Mouse (Mus musculus): ENCODE results near the gene Ccdc134. TPM values are rescaled to one million over a fixed set of nuclear protein-coding genes. Genes with fewer than 3 reads are reported as not detected.

The Ccdc134 gene
- 8.0 and 9.2 TPM in 2 replicates for polyA plus RNA-seq (2015; fragmentation: Nextera tagmentation; extraction: Ambion mirVana)

DNA sequence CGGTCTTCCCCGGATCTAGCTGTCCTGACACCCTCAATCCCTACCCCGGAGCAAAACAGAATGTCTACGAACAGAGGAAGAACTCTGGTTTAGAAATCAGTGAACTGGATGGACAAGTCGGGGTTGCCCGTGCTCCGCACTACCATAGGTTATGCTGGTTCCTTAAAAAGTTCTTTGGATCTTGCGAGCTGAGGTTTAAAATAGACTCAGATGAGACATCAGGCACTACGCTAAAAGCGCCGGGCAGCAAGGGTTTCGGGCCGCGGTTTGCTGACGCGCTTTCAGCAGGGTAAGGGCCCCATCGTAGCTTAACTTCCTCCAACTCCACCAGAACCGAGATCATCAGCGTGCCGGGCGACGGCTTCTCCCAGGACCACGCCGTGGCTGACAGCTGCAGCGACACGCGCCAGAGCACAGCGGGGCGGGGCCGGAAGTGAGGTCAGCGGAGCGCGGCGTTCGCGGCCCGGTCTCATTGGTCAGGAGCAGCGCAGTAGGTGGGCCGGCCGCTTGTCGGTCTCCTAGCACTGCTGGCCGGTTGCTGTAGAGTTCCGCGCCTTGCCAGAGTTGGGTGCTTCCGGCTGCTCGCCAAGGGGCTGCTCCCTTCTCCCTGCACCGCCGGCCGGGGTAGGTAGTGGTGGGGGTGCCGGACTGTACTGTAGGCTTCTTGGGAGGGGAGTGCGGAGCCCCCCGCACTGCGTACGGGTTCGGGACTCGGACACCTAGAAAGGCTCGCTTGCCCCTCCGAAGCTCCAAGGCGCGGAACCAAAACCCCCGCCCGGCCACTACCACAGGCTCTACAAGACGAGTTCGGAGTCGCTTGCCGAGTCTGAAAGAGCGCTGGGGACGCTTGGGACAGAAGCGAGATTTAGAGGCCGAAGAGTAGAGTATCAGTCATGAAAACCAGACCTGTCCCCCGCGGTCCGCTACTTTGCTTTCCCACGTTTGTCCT lies at the start of gene Ccdc134:
Ccdc134 (plus strand) TSS at position 497 of the 949 bp plus-strand sequence.

DNA sequence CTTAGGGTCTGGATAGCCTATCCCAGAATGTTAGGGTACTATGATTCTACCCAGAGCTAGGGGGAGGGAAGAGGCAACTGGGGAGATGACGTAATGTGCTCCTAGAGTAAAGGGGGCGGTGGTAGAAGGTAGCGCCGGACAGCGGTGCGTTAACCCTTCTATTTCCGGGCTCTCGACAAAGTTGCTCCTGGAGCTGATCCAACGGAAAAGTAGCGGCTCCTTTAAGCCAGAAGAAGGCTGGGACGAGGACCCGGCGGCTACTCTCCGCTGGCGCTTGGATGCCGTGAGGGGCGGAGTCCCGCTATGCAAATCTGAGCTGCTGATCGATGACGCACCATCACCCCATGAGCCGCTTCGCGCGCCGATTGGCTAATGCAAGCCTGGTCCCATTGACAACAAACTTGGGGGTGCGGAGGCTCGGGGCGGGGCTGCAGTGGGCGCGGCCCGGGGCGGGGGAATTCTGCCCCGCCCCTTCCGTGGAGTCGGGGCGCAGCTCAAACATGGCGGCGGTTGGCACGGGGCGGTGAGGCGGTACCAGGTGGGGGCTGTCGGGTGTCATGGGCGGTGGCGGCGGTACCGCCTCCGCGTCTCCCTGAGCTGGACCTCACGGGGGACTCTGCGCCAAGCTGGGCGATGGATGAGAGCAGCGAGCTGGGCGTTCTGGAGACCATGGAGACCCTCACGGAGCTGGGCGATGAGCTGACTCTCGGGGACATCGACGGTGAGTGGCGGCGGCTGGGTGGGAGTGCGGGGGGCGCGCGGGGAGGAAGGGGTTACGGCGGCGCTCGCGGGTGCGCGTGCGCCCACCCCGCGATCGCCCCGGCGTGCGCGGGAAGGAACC lies 19.3 kb downstream of the Ccdc134 start, which contains the start of gene Srebf2:
Srebf2 (plus strand) TSS at position 412 of the 841 bp plus-strand sequence.

Other genes starting within 250 kb of the Ccdc134 start
- gene Polr3h, start 201.7 kb upstream of the Ccdc134 start, polyA plus RNA-seq (2015; fragmentation: Nextera tagmentation; extraction: Ambion mirVana): 78.5 and 82.9 TPM in 2 replicates
- gene Csdc2, start 191.2 kb upstream of the Ccdc134 start, polyA plus RNA-seq (2015; fragmentation: Nextera tagmentation; extraction: Ambion mirVana): 10.5 and 12.6 TPM in 2 replicates
- 36.6 and 37.0 TPM in 2 replicates for gene Pmm1, start 167.0 kb upstream of the Ccdc134 start, polyA plus RNA-seq (2015; fragmentation: Nextera tagmentation; extraction: Ambion mirVana)
- gene 1700029P11Rik, start 147.4 kb upstream of the Ccdc134 start, polyA plus RNA-seq (2015; fragmentation: Nextera tagmentation; extraction: Ambion mirVana): not detected in 2 replicates
- gene Xrcc6, start 140.1 kb upstream of the Ccdc134 start, polyA plus RNA-seq (2015; fragmentation: Nextera tagmentation; extraction: Ambion mirVana): 58.9 and 59.9 TPM in 2 replicates
- 11.4 and 13.2 TPM in 2 replicates for gene Desi1, start 94.1 kb upstream of the Ccdc134 start, polyA plus RNA-seq (2015; fragmentation: Nextera tagmentation; extraction: Ambion mirVana)
- gene Snu13, start 80.3 kb upstream of the Ccdc134 start, polyA plus RNA-seq (2015; fragmentation: Nextera tagmentation; extraction: Ambion mirVana): 200 and 205 TPM in 2 replicates
- not detected in 2 replicates for gene 4930407I10Rik, start 68.8 kb upstream of the Ccdc134 start, polyA plus RNA-seq (2015; fragmentation: Nextera tagmentation; extraction: Ambion mirVana)
- not detected in 2 replicates for gene Mei1, start 57.9 kb upstream of the Ccdc134 start, polyA plus RNA-seq (2015; fragmentation: Nextera tagmentation; extraction: Ambion mirVana)
- 40.3 and 43.2 TPM in 2 replicates for gene Srebf2, start 19.3 kb downstream of the Ccdc134 start, polyA plus RNA-seq (2015; fragmentation: Nextera tagmentation; extraction: Ambion mirVana)
- gene Shisa8, start 84.9 kb downstream of the Ccdc134 start, polyA plus RNA-seq (2015; fragmentation: Nextera tagmentation; extraction: Ambion mirVana): 0.25 and 0.38 TPM in 2 replicates
- gene Tnfrsf13c, start 96.4 kb downstream of the Ccdc134 start, polyA plus RNA-seq (2015; fragmentation: Nextera tagmentation; extraction: Ambion mirVana): 2.4 and 3.2 TPM in 2 replicates
- 57.7 and 58.3 TPM in 2 replicates for gene Cenpm, start 116.8 kb downstream of the Ccdc134 start, polyA plus RNA-seq (2015; fragmentation: Nextera tagmentation; extraction: Ambion mirVana)
- gene 1500009C09Rik, start 124.5 kb downstream of the Ccdc134 start, polyA plus RNA-seq (2015; fragmentation: Nextera tagmentation; extraction: Ambion mirVana): not detected in 2 replicates
- gene Sept3, start 147.0 kb downstream of the Ccdc134 start, polyA plus RNA-seq (2015; fragmentation: Nextera tagmentation; extraction: Ambion mirVana): 0.18 and 0.21 TPM in 2 replicates
- gene Wbp2nl, start 171.0 kb downstream of the Ccdc134 start, polyA plus RNA-seq (2015; fragmentation: Nextera tagmentation; extraction: Ambion mirVana): 0.19 TPM in 1 of 2 replicates, not detected in the other
- gene Naga, start 211.0 kb downstream of the Ccdc134 start, polyA plus RNA-seq (2015; fragmentation: Nextera tagmentation; extraction: Ambion mirVana): 34.6 and 38.5 TPM in 2 replicates
- gene Pheta2, start 211.0 kb downstream of the Ccdc134 start, polyA plus RNA-seq (2015; fragmentation: Nextera tagmentation; extraction: Ambion mirVana): 44.6 and 47.0 TPM in 2 replicates
- gene Smdt1, start 211.0 kb downstream of the Ccdc134 start, polyA plus RNA-seq (2015; fragmentation: Nextera tagmentation; extraction: Ambion mirVana): 179 and 183 TPM in 2 replicates
- 316 and 318 TPM in 2 replicates for gene Ndufa6, start 226.4 kb downstream of the Ccdc134 start, polyA plus RNA-seq (2015; fragmentation: Nextera tagmentation; extraction: Ambion mirVana)